Mouse (Mus musculus) heart, adult 18-20 months (tissue): ENCODE results near the gene Eci1. TPM values are rescaled to one million over a fixed set of nuclear protein-coding genes. Genes with fewer than 3 reads are reported as not detected.

ENCODE experiments used
- total RNA-seq, 2 experiments: library from RNA; stranded (reverse); gene quantifications; 2 replicates each; pipeline ENCODE4 v1.2.3; 2021

Gene Eci1
- total RNA-seq, 2 experiments from 2014 or later: 472 to 487 TPM

Other genes starting within 250 kb of the Eci1 start
- gene Tbc1d24, start 221.1 kb upstream of the Eci1 start, total RNA-seq: 10 to 100 TPM; 12.3 to 14.4 TPM
- under 1 TPM; 0.67 to 0.72 TPM for gene Ntn3, start 217.1 kb upstream of the Eci1 start, total RNA-seq
- 1 to 10 TPM; 1.9 to 3.0 TPM for gene Tedc2, start 205.8 kb upstream of the Eci1 start, total RNA-seq
- gene Ccnf, start 175.2 kb upstream of the Eci1 start, total RNA-seq: under 1 TPM; 0.62 to 0.65 TPM
- under 1 TPM in 1 of 2 experiments, not detected in 1; 0.05 TPM for gene Abca17, start 75.6 kb upstream of the Eci1 start, total RNA-seq
- gene Abca3, start 74.7 kb upstream of the Eci1 start, total RNA-seq: 10 to 100 TPM; 11.1 to 13.1 TPM
- 10 to 100 TPM; 60.6 to 64.6 TPM for gene Rnps1, start 12.1 kb upstream of the Eci1 start, total RNA-seq
- 1 to 10 TPM in 1 of 2 experiments, under 1 TPM in 1; 0.69 to 1.5 TPM for gene Dnase1l2, start 16.5 kb downstream of the Eci1 start, total RNA-seq
- 10 to 100 TPM in 1 of 2 experiments, 1 to 10 TPM in 1; 9.8 to 10.1 TPM for gene E4f1, start 43.7 kb downstream of the Eci1 start, total RNA-seq
- 10 to 100 TPM; 40.1 to 43.5 TPM for gene Pgp, start 43.8 kb downstream of the Eci1 start, total RNA-seq
- gene Bricd5, start 47.2 kb downstream of the Eci1 start, total RNA-seq: not detected
- gene Mlst8, start 52.4 kb downstream of the Eci1 start, total RNA-seq: 10 to 100 TPM in 1 of 2 experiments, 1 to 10 TPM in 1; 8.1 to 10.3 TPM
- gene Caskin1, start 62.0 kb downstream of the Eci1 start, total RNA-seq: under 1 TPM; 0.15 to 0.20 TPM
- gene Traf7, start 101.3 kb downstream of the Eci1 start, total RNA-seq: 10 to 100 TPM; 35.8 to 38.5 TPM
- not detected for gene Rab26, start 107.6 kb downstream of the Eci1 start, total RNA-seq
- gene Pkd1, start 123.2 kb downstream of the Eci1 start, total RNA-seq: 10 to 100 TPM; 34.1 to 34.5 TPM
- 100 to 1,000 TPM; 104 to 108 TPM for gene Tsc2, start 206.0 kb downstream of the Eci1 start, total RNA-seq
- 1 to 10 TPM; 2.6 to 3.1 TPM for gene Nthl1, start 206.0 kb downstream of the Eci1 start, total RNA-seq
- gene Slc9a3r2, start 223.7 kb downstream of the Eci1 start, total RNA-seq: 100 to 1,000 TPM in 1 of 2 experiments, 10 to 100 TPM in 1; 88.2 to 103 TPM
- not detected for gene Npw, start 231.8 kb downstream of the Eci1 start, total RNA-seq
- gene Zfp598, start 243.0 kb downstream of the Eci1 start, total RNA-seq: 10 to 100 TPM; 16.4 to 17.2 TPM